Mouse (Mus musculus): ENCODE results near the gene Rtca. TPM values are rescaled to one million over a fixed set of nuclear protein-coding genes. Genes with fewer than 3 reads are reported as not detected.

The Rtca gene
- polyA plus RNA-seq, 1 experiment from 2014 or later: 118 TPM

DNA sequence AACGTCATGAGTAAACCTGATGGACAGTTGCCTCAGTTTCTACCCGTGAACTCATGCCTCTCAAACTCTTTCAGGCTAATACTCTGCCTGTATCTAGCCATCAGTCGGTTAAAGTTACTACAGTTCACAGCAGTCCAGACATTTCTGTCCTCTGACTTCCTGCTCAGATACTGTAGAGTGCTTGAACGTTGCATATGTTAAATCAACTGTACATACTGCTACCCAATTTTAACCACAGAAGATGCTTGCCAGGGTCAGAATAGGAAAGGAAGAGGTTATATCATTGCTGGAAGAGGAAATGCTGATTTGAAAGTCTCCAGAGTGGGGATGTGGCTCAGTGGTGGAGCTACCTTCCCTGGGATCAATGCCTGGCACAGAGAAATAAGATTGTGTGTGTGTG, 24.7 kb downstream of the Rtca start:
- no peak for DNase-seq (ENCODE audit: low spot score)

DNA sequence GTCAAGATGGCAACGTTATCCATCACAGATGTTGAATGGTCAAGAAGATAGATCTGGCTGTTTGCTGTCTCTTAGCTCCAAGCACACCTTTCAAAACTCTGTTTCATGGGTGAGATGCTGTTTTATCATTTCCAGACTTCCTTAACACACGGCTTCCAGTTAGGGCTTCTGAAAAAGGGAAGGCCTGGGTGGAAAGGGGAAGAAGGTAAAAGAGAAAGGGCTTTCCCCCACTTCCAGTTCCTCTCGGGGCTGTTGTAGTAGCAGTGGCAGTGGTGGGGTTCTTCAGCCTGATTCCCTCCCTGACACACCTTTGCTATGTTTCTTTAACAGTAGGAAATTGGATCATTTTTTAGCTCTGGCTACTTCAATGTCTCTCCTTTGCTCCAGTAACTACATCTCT, 25.3 kb downstream of the Rtca start:
- Histone ChIP-seq H3K4me3 (ENCODE audit: low read depth, low read length) (no peak overlapping the region), H3K27ac (ENCODE audit: low read depth, low read length) (no peak overlapping the region), H3K36me3 (ENCODE audit: control insufficient read depth, insufficient read depth, low read length) (peaks cover 3% of the 10 kb centered on the region; the same call in 1 of the 2 replicates), H3K4me2 (ENCODE audit: low read depth) (no peak overlapping the region), H3K9me3 (ENCODE audit: control insufficient read depth, low read length) (no peaks in the 10 kb centered on the region), H3K9ac (ENCODE audit: low read length) (no peak overlapping the region), H3K4me1 (ENCODE audit: control insufficient read depth, insufficient read depth, low read length) (no peaks in the 10 kb centered on the region), H3K27me3 (ENCODE audit: control insufficient read depth, insufficient read depth, low read length) (no peaks in the 10 kb centered on the region)
- no peak for DNase-seq (ENCODE audit: low spot score)
- WGBS: 79% methylated on average over 3 of the region's 3 CpGs
- no peak for ATAC-seq (ENCODE audit: insufficient read depth, low FRiP score, low TSS enrichment)

More for the DNA sequence above, 24.7 kb downstream of the Rtca start:
- Histone ChIP-seq H3K27ac (ENCODE audit: low read depth, low read length) (no peak overlapping the region), H3K27me3 (ENCODE audit: control insufficient read depth, insufficient read depth, low read length) (no peaks in the 10 kb centered on the region), H3K4me3 (ENCODE audit: low read depth, low read length) (no peak overlapping the region), H3K36me3 (ENCODE audit: control insufficient read depth, insufficient read depth, low read length) (peaks cover 7% of the 10 kb centered on the region; the same call in 1 of the 2 replicates), H3K9ac (ENCODE audit: low read length) (no peak overlapping the region), H3K9me3 (ENCODE audit: control insufficient read depth, low read length) (no peaks in the 10 kb centered on the region), H3K4me1 (ENCODE audit: control insufficient read depth, insufficient read depth, low read length) (no peaks in the 10 kb centered on the region), H3K4me2 (ENCODE audit: low read depth) (no peak overlapping the region)
- WGBS: 89% methylated on average over 4 of the region's 4 CpGs
- ATAC-seq (ENCODE audit: insufficient read depth, low FRiP score, low TSS enrichment): no peak

GRCm38 (mm10) chr3:116480937-116481336, 27.1 kb downstream of the Rtca start:
- no peaks in the 10 kb centered on the region for H3K4me1 ChIP-seq (ENCODE audit: control insufficient read depth, insufficient read depth, low read length)
- DNase-seq (ENCODE audit: low spot score) (no peak), ATAC-seq (ENCODE audit: insufficient read depth, low FRiP score, low TSS enrichment) (no peak)
- H3K27ac ChIP-seq (ENCODE audit: low read depth, low read length): no peak overlapping the region
- H3K27me3 ChIP-seq (ENCODE audit: control insufficient read depth, insufficient read depth, low read length): no peaks in the 10 kb centered on the region
- H3K4me3 ChIP-seq (ENCODE audit: low read depth, low read length): no peak overlapping the region
- H3K36me3 ChIP-seq (ENCODE audit: control insufficient read depth, insufficient read depth, low read length): no peaks in the 10 kb centered on the region
- H3K4me2 ChIP-seq (ENCODE audit: low read depth): no peak overlapping the region
- H3K9me3 ChIP-seq (ENCODE audit: control insufficient read depth, low read length): no peaks in the 10 kb centered on the region
- 55% methylated on average over 5 of the region's 5 CpGs for WGBS
- H3K9ac ChIP-seq (ENCODE audit: low read length): no peak overlapping the region

DNA sequence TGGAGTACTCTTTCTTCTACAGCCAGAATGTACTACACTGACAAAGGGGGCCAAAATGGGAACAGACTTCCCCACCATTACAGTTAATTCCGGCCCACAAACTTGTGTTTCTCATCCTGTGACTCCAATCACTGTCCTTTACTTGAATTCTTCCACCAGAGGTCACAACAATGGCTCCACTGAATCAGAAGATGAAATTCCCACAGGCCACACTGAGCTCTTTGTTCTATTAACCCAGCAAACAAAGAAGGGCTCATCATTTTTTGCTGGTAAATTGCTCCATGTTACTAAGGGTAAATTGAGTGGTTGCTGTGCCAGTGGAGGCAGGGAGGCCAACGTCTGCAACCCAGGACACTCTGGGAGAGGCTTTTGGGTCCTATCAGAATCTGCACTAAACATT, 27.9 kb downstream of the Rtca start:
- H3K27ac ChIP-seq (ENCODE audit: low read depth, low read length): no peak overlapping the region
- ATAC-seq (ENCODE audit: insufficient read depth, low FRiP score, low TSS enrichment): peak; percentile 43; the same call in 1 of the 2 replicates

GRCm38 (mm10) chr3:116477351-116477750, 30.7 kb downstream of the Rtca start:
- Histone ChIP-seq H3K4me3 (ENCODE audit: low read depth, low read length) (no peak overlapping the region), H3K4me2 (ENCODE audit: low read depth) (no peak overlapping the region), H3K27me3 (ENCODE audit: control insufficient read depth, insufficient read depth, low read length) (no peaks in the 10 kb centered on the region), H3K9me3 (ENCODE audit: control insufficient read depth, low read length) (no peaks in the 10 kb centered on the region), H3K27ac (ENCODE audit: low read depth, low read length) (no peak overlapping the region), H3K9ac (ENCODE audit: low read length) (no peak overlapping the region), H3K4me1 (ENCODE audit: control insufficient read depth, insufficient read depth, low read length) (no peaks in the 10 kb centered on the region), H3K36me3 (ENCODE audit: control insufficient read depth, insufficient read depth, low read length) (no peaks in the 10 kb centered on the region)
- 90% methylated on average over 7 of the region's 7 CpGs for WGBS
- no peak for DNase-seq (ENCODE audit: low spot score)
- ATAC-seq (ENCODE audit: insufficient read depth, low FRiP score, low TSS enrichment): no peak

More for the DNA sequence above, 27.9 kb downstream of the Rtca start:
- Histone ChIP-seq H3K9ac (ENCODE audit: low read length) (no peak overlapping the region), H3K9me3 (ENCODE audit: control insufficient read depth, low read length) (no peaks in the 10 kb centered on the region), H3K4me2 (ENCODE audit: low read depth) (no peak overlapping the region), H3K27me3 (ENCODE audit: control insufficient read depth, insufficient read depth, low read length) (no peaks in the 10 kb centered on the region), H3K4me3 (ENCODE audit: low read depth, low read length) (no peak overlapping the region), H3K4me1 (ENCODE audit: control insufficient read depth, insufficient read depth, low read length) (no peaks in the 10 kb centered on the region), H3K36me3 (ENCODE audit: control insufficient read depth, insufficient read depth, low read length) (no peaks in the 10 kb centered on the region)
- WGBS: 33% methylated on average over 2 of the region's 2 CpGs
- DNase-seq (ENCODE audit: low spot score): peak; percentile 30

DNA sequence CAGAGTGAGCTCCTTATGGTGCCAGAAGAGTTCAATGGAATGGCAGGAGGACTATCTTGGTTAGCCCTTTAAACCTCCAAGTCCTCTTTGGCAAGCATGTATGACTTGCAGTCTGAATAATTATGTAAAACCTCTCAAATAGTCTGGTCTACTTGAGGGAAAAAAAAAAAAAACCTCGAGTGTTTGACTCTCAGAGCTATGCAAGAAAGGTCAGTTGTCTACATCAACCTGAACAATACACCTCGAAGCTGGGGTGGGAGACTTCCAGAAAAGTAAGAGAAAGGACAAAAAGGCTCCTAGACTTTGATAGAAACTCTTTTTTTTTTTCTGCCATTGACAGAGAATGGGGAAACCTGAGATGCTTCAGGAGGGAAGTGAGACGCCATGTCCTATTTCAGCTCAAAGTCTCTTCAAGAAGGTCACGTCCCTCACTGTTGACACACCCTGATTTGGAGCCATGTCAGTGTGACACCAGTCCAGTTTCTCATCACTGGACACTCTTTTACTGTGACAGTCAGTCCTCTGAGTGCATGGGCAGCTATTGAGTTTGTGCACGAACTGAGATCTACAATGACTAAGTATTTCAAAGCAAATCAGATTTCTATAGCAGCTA, 31.2 kb downstream of the Rtca start:
- H3K27me3 ChIP-seq (ENCODE audit: control insufficient read depth, insufficient read depth, low read length): no peaks in the 10 kb centered on the region
- 68% methylated on average over 5 of the region's 5 CpGs for WGBS

GRCm38 (mm10) chr3:116474602-116475001, 33.4 kb downstream of the Rtca start:
- no peaks in the 10 kb centered on the region for H3K27me3 ChIP-seq (ENCODE audit: control insufficient read depth, insufficient read depth, low read length)
- no peaks in the 10 kb centered on the region for H3K9me3 ChIP-seq (ENCODE audit: control insufficient read depth, low read length)
- no peak overlapping the region for H3K4me3 ChIP-seq (ENCODE audit: low read depth, low read length)
- no peak overlapping the region for H3K27ac ChIP-seq (ENCODE audit: low read depth, low read length)
- H3K4me2 ChIP-seq (ENCODE audit: low read depth): no peak overlapping the region
- H3K4me1 ChIP-seq (ENCODE audit: control insufficient read depth, insufficient read depth, low read length): no peaks in the 10 kb centered on the region
- no peak for DNase-seq (ENCODE audit: low spot score)
- ATAC-seq (ENCODE audit: insufficient read depth, low FRiP score, low TSS enrichment): no peak
- 82% methylated on average over 11 of the region's 11 CpGs for WGBS
- H3K36me3 ChIP-seq (ENCODE audit: control insufficient read depth, insufficient read depth, low read length): no peaks in the 10 kb centered on the region
- H3K9ac ChIP-seq (ENCODE audit: low read length): no peak overlapping the region

More for the DNA sequence above, 31.2 kb downstream of the Rtca start:
- H3K9ac ChIP-seq (ENCODE audit: low read length): no peak overlapping the region
- no peaks in the 10 kb centered on the region for H3K36me3 ChIP-seq (ENCODE audit: control insufficient read depth, insufficient read depth, low read length)
- no peaks in the 10 kb centered on the region for H3K4me1 ChIP-seq (ENCODE audit: control insufficient read depth, insufficient read depth, low read length)
- ATAC-seq (ENCODE audit: insufficient read depth, low FRiP score, low TSS enrichment) (no peak), DNase-seq (ENCODE audit: low spot score) (no peak)
- no peak overlapping the region for H3K4me2 ChIP-seq (ENCODE audit: low read depth)
- no peak overlapping the region for H3K27ac ChIP-seq (ENCODE audit: low read depth, low read length)
- no peaks in the 10 kb centered on the region for H3K9me3 ChIP-seq (ENCODE audit: control insufficient read depth, low read length)
- H3K4me3 ChIP-seq (ENCODE audit: low read depth, low read length): no peak overlapping the region

DNA sequence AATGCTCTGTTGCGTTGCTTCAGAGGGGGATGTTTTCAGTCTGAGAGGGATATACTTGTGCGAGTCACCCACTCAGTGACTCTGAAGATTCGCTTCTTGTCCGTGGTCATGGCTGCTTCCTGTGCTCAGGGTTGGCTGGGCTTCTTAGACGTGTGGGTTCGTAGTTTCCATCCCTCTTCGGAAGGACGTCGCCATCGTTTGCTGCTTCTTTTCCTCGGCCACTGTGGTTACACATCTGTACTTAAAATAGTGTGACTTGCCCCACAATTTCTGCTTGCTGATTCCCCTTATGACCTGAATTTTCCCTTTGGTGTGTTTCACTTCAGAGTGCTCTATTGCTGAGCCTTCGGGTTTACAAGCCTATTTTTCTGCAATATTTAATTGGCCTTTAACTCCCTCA, 42.3 kb downstream of the Rtca start:
- H3K9me3 ChIP-seq (ENCODE audit: control insufficient read depth, low read length): no peaks in the 10 kb centered on the region
- ATAC-seq (ENCODE audit: insufficient read depth, low FRiP score, low TSS enrichment): no peak
- WGBS: 89% methylated on average over 12 of the region's 12 CpGs
- no peak overlapping the region for H3K4me2 ChIP-seq (ENCODE audit: low read depth)
- no peak for DNase-seq (ENCODE audit: low spot score)
- no peak overlapping the region for H3K4me3 ChIP-seq (ENCODE audit: low read depth, low read length)
- H3K27ac ChIP-seq (ENCODE audit: low read depth, low read length): no peak overlapping the region
- H3K4me1 ChIP-seq (ENCODE audit: control insufficient read depth, insufficient read depth, low read length): no peaks in the 10 kb centered on the region
- H3K27me3 ChIP-seq (ENCODE audit: control insufficient read depth, insufficient read depth, low read length): no peaks in the 10 kb centered on the region
- H3K36me3 ChIP-seq (ENCODE audit: control insufficient read depth, insufficient read depth, low read length): no peaks in the 10 kb centered on the region
- H3K9ac ChIP-seq (ENCODE audit: low read length): no peak overlapping the region

DNA sequence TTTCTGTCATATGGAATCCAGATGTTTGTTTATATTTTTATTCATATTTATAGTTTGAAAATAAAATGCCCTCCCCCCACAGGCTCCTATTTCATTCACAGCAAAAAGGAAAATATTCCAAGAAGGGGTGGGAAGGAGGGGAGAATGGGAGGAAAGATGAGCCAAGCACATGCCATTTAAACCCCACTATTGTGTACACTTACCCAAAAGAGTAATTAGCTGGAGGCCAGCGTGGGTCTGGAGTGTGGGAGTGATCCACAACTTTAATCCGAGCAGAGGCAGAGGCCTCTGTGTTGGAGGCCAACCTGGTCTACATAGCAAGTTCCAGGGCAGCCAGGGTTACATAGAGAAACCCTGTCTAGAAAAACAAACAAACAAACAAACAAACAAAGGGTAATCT, 43.7 kb downstream of the Rtca start:
- Histone ChIP-seq H3K9me3 (ENCODE audit: control insufficient read depth, low read length) (no peaks in the 10 kb centered on the region), H3K27me3 (ENCODE audit: control insufficient read depth, insufficient read depth, low read length) (no peaks in the 10 kb centered on the region), H3K4me3 (ENCODE audit: low read depth, low read length) (no peak overlapping the region), H3K27ac (ENCODE audit: low read depth, low read length) (no peak overlapping the region), H3K4me2 (ENCODE audit: low read depth) (no peak overlapping the region), H3K9ac (ENCODE audit: low read length) (no peak overlapping the region), H3K4me1 (ENCODE audit: control insufficient read depth, insufficient read depth, low read length) (no peaks in the 10 kb centered on the region), H3K36me3 (ENCODE audit: control insufficient read depth, insufficient read depth, low read length) (no peaks in the 10 kb centered on the region)
- no peak for ATAC-seq (ENCODE audit: insufficient read depth, low FRiP score, low TSS enrichment)
- 68% methylated on average over 2 of the region's 2 CpGs for WGBS
- no peak for DNase-seq (ENCODE audit: low spot score)

Data from neural tube, embryonic 11.5 days (tissue).